Mouse (Mus musculus): ENCODE measurements around the gene Kcnf1. TPM values are rescaled to one million over a fixed set of nuclear protein-coding genes. Genes with fewer than 3 reads are reported as not detected.
A peak's percentile ranks its signal among the peaks of the same experiment; 100 is the strongest.

The Kcnf1 gene
- polyA plus RNA-seq (2015; fragmentation: Nextera tagmentation; extraction: Ambion mirVana) = 2.5 and 3.0 TPM in 2 replicates

GRCm38 (mm10) chr12:17176757-17177092, at the start of gene Kcnf1:
TSS of gene Kcnf1 (minus strand) at chr12:17176888.
- H3K9ac ChIP-seq = peak within 1 kb of the TSS; percentile 78
- H3K27me3 ChIP-seq = peaks cover 41% of the 10 kb centered on the region
- H3K9me3 ChIP-seq = no peaks in the 10 kb centered on the region
- peaks cover 23% of the 10 kb centered on the region for H3K4me1 ChIP-seq (replicated peaks)
- WGBS = 18% methylated on average over 4 of the region's 4 CpGs
- H3K4me2 ChIP-seq = peak within 1 kb of the TSS; percentile 94
- H3K36me3 ChIP-seq = no peaks in the 10 kb centered on the region
- peak; percentile 38; the same call in 1 of the 2 replicates for ATAC-seq (ENCODE audit: low FRiP score)
- H3K27ac ChIP-seq = peak within 1 kb of the TSS; percentile 74
- H3K4me3 ChIP-seq = peak within 1 kb of the TSS; percentile 56

GRCm38 (mm10) chr12:17225012-17225411, 48.3 kb upstream of the Kcnf1 start:
- ATAC-seq (ENCODE audit: low FRiP score) = no peak
- H3K36me3 ChIP-seq = no peaks in the 10 kb centered on the region
- no peak overlapping the region for H3K9ac ChIP-seq
- no peak overlapping the region for H3K27ac ChIP-seq
- H3K4me2 ChIP-seq = no peak overlapping the region
- H3K9me3 ChIP-seq = no peaks in the 10 kb centered on the region
- H3K4me1 ChIP-seq (replicated peaks) = peaks cover 8% of the 10 kb centered on the region
- 81% methylated on average over 5 of the region's 5 CpGs for WGBS
- H3K4me3 ChIP-seq = no peak overlapping the region
- H3K27me3 ChIP-seq = 0 out of 2 replicates have a peak, but pooled peaks cover 4% of the 10 kb centered on the region

- Histone ChIP-seq H3K27me3 (0 out of 2 replicates have a peak, but pooled peaks cover 4% of the 10 kb centered on the region), H3K9ac (no peak overlapping the region), H3K27ac (no peak overlapping the region), H3K36me3 (no peaks in the 10 kb centered on the region), H3K4me1 (replicated peaks) (peaks cover 8% of the 10 kb centered on the region), H3K9me3 (no peaks in the 10 kb centered on the region), H3K4me2 (no peak overlapping the region), H3K4me3 (no peak overlapping the region)
- WGBS = 67% methylated on average over 3 of the region's 3 CpGs
- ATAC-seq (ENCODE audit: low FRiP score) = no peak
Observed at GRCm38 (mm10) chr12:17223050-17223449, 46.4 kb upstream of the Kcnf1 start.

- H3K27ac ChIP-seq = no peak overlapping the region
- WGBS = 46% methylated on average over 5 of the region's 5 CpGs
- peaks cover 8% of the 10 kb centered on the region for H3K4me1 ChIP-seq (replicated peaks)
- no peak overlapping the region for H3K4me3 ChIP-seq
- ATAC-seq (ENCODE audit: low FRiP score) = no peak
- H3K27me3 ChIP-seq = 0 out of 2 replicates have a peak, but pooled peaks cover 4% of the 10 kb centered on the region
- H3K9me3 ChIP-seq = no peaks in the 10 kb centered on the region
- no peaks in the 10 kb centered on the region for H3K36me3 ChIP-seq
- H3K4me2 ChIP-seq = no peak overlapping the region
- no peak overlapping the region for H3K9ac ChIP-seq
Observed at GRCm38 (mm10) chr12:17221891-17222428, 45.3 kb upstream of the Kcnf1 start.

- Histone ChIP-seq H3K4me3 (no peak overlapping the region), H3K9me3 (no peaks in the 10 kb centered on the region), H3K9ac (no peak overlapping the region), H3K27me3 (no peaks in the 10 kb centered on the region), H3K36me3 (no peaks in the 10 kb centered on the region), H3K4me1 (replicated peaks) (peaks cover 8% of the 10 kb centered on the region), H3K4me2 (no peak overlapping the region), H3K27ac (no peak overlapping the region)
- WGBS = 77% methylated on average over 5 of the region's 5 CpGs
- no peak for ATAC-seq (ENCODE audit: low FRiP score)
Observed at GRCm38 (mm10) chr12:17220631-17221030, 43.9 kb upstream of the Kcnf1 start.

- H3K4me1 ChIP-seq (replicated peaks) = 0 out of 2 replicates have a peak, but pooled peaks cover 2% of the 10 kb centered on the region
- H3K9ac ChIP-seq = no peak overlapping the region
- H3K4me2 ChIP-seq = no peak overlapping the region
- no peak for ATAC-seq (ENCODE audit: low FRiP score)
- H3K27ac ChIP-seq = no peak overlapping the region
- H3K4me3 ChIP-seq = no peak overlapping the region
- 83% methylated on average over 4 of the region's 4 CpGs for WGBS
- H3K27me3 ChIP-seq = no peaks in the 10 kb centered on the region
- no peaks in the 10 kb centered on the region for H3K36me3 ChIP-seq
- H3K9me3 ChIP-seq = no peaks in the 10 kb centered on the region
Observed at GRCm38 (mm10) chr12:17219107-17219506, 42.4 kb upstream of the Kcnf1 start.

- no peak overlapping the region for H3K4me2 ChIP-seq
- H3K4me1 ChIP-seq (replicated peaks) = 0 out of 2 replicates have a peak, but pooled peaks cover 2% of the 10 kb centered on the region
- no peak for ATAC-seq (ENCODE audit: low FRiP score)
- 68% methylated on average over 8 of the region's 8 CpGs for WGBS
- no peaks in the 10 kb centered on the region for H3K36me3 ChIP-seq
- no peaks in the 10 kb centered on the region for H3K27me3 ChIP-seq
- H3K9ac ChIP-seq = no peak overlapping the region
- no peak overlapping the region for H3K27ac ChIP-seq
- H3K4me3 ChIP-seq = no peak overlapping the region
- H3K9me3 ChIP-seq = no peaks in the 10 kb centered on the region
Observed at GRCm38 (mm10) chr12:17218390-17218789, 41.7 kb upstream of the Kcnf1 start.

- no peaks in the 10 kb centered on the region for H3K27me3 ChIP-seq
- H3K36me3 ChIP-seq = no peaks in the 10 kb centered on the region
- no peak overlapping the region for H3K4me2 ChIP-seq
- H3K4me1 ChIP-seq (replicated peaks) = no peaks in the 10 kb centered on the region
- ATAC-seq (ENCODE audit: low FRiP score) = no peak
- H3K9ac ChIP-seq = no peak overlapping the region
- no peaks in the 10 kb centered on the region for H3K9me3 ChIP-seq
- H3K27ac ChIP-seq = no peak overlapping the region
- no peak overlapping the region for H3K4me3 ChIP-seq
- 92% methylated on average over 7 of the region's 7 CpGs for WGBS
Observed at GRCm38 (mm10) chr12:17215751-17216150, 39.1 kb upstream of the Kcnf1 start.

- H3K36me3 ChIP-seq = no peaks in the 10 kb centered on the region
- no peaks in the 10 kb centered on the region for H3K27me3 ChIP-seq
- no peak overlapping the region for H3K4me2 ChIP-seq
- no peak overlapping the region for H3K9ac ChIP-seq
- 0 out of 2 replicates have a peak, but pooled peaks cover 9% of the 10 kb centered on the region for H3K4me1 ChIP-seq (replicated peaks)
- no peaks in the 10 kb centered on the region for H3K9me3 ChIP-seq
- H3K4me3 ChIP-seq = no peak overlapping the region
- H3K27ac ChIP-seq = no peak overlapping the region
- ATAC-seq (ENCODE audit: low FRiP score) = no peak
- 50% methylated on average over 13 of the region's 13 CpGs for WGBS
Observed at GRCm38 (mm10) chr12:17202492-17203322, 26.0 kb upstream of the Kcnf1 start.

- no peak overlapping the region for H3K9ac ChIP-seq
- no peaks in the 10 kb centered on the region for H3K9me3 ChIP-seq
- 93% methylated on average over 5 of the region's 5 CpGs for WGBS
- no peak overlapping the region for H3K4me3 ChIP-seq
- no peak overlapping the region for H3K4me2 ChIP-seq
- H3K36me3 ChIP-seq = no peaks in the 10 kb centered on the region
- 0 out of 2 replicates have a peak, but pooled peaks cover 9% of the 10 kb centered on the region for H3K4me1 ChIP-seq (replicated peaks)
- no peak for ATAC-seq (ENCODE audit: low FRiP score)
- H3K27me3 ChIP-seq = no peaks in the 10 kb centered on the region
- H3K27ac ChIP-seq = no peak overlapping the region
Observed at GRCm38 (mm10) chr12:17198621-17199020, 21.9 kb upstream of the Kcnf1 start.

- H3K27ac ChIP-seq = no peak overlapping the region
- H3K4me3 ChIP-seq = no peak overlapping the region
- no peaks in the 10 kb centered on the region for H3K27me3 ChIP-seq
- no peak overlapping the region for H3K4me2 ChIP-seq
- no peaks in the 10 kb centered on the region for H3K4me1 ChIP-seq (replicated peaks)
- no peak overlapping the region for H3K9ac ChIP-seq
- ATAC-seq (ENCODE audit: low FRiP score) = no peak
- no peaks in the 10 kb centered on the region for H3K36me3 ChIP-seq
- 95% methylated on average over 6 of the region's 6 CpGs for WGBS
- no peaks in the 10 kb centered on the region for H3K9me3 ChIP-seq
Observed at GRCm38 (mm10) chr12:17194140-17194539, 17.5 kb upstream of the Kcnf1 start.

- Histone ChIP-seq H3K4me1 (replicated peaks) (no peaks in the 10 kb centered on the region), H3K9ac (no peak overlapping the region), H3K27me3 (no peaks in the 10 kb centered on the region), H3K4me3 (no peak overlapping the region), H3K4me2 (no peak overlapping the region), H3K9me3 (no peaks in the 10 kb centered on the region), H3K36me3 (no peaks in the 10 kb centered on the region), H3K27ac (no peak overlapping the region)
- 90% methylated on average over 1 of the region's 1 CpGs for WGBS
- no peak for ATAC-seq (ENCODE audit: low FRiP score)
Observed at GRCm38 (mm10) chr12:17193311-17193710, 16.6 kb upstream of the Kcnf1 start.

- Histone ChIP-seq H3K27me3 (no peaks in the 10 kb centered on the region), H3K36me3 (no peaks in the 10 kb centered on the region), H3K9me3 (no peaks in the 10 kb centered on the region), H3K9ac (no peak overlapping the region), H3K27ac (no peak overlapping the region), H3K4me3 (no peak overlapping the region), H3K4me2 (no peak overlapping the region), H3K4me1 (replicated peaks) (no peaks in the 10 kb centered on the region)
- no peak for ATAC-seq (ENCODE audit: low FRiP score)
- 94% methylated on average over 2 of the region's 2 CpGs for WGBS
Observed at GRCm38 (mm10) chr12:17192887-17193286, 16.2 kb upstream of the Kcnf1 start.
